Mouse (Mus musculus): Measurements from ENCODE around the gene H2-M10.2.

DNA sequence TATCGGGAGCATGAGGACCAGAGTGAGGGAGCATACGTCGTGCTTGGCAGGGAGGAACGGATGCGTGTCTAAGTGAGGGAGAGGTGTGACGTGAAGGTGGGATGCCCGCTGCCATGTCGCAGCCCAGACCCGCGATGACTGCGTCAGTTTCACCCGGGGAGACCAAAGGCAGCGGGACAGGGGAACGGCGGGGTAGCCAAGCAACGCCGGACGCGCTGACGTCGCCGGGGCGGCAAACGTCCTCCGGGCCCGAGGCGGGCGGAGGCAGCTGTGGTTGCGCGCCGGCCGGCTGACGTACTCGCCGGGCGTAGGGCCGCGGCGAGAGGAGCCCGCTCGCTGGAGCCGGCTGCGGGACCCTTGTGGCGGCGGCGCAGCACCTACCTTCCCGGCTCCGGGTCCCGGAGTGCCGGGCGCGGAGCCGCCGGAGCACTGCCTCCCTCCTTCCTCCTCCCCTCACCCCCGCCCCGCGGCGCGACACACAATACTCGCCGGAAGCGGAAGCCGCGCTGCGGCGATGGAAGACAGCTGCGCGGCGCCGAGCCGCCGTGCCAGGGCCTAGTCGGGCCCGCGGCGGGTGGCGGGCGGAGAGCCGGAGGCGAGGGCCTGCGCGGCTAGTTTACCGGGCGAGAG, 15.2 kb downstream of the H2-M10.2 start:
- TF ChIP-seq EP300 (optimal IDR thresholded peaks at IDR 0.05): no peak
- TF ChIP-seq CTCF (IDR thresholded peaks at IDR 0.05; ENCODE audit: low read depth): no peak

Measured in stomach, postnatal 0 days (tissue).